ENCODE assay signal across 11 mouse cellular contexts in genomic region chr12:70624298-70624980, GRCm38 (mm10).
DNase-seq lines count a peak whose midpoint lies in the region; TF ChIP-seq lines count a peak whose summit lies in the region.
"Had no signal": no experiment of that assay in that cellular context is flagged by ENCODE, and none has a peak within 500 bp of the region (broad histone marks: within the 10 kb centered on the region; RNA-seq: fewer than 3 reads in every experiment).

No protein-coding gene starts in this region.

- peaks cover 11% of the 10 kb centered on the region for H3K4me1 ChIP-seq in cortical plate, adult 2 months (ENCODE audit: control insufficient read depth, insufficient read depth, low read length)
- H3K4me1 ChIP-seq: liver, embryonic 15.5 days had no signal

- H3ac ChIP-seq in C2C12 (ENCODE audit: control insufficient read depth, insufficient read length, low read depth): peak overlapping the region; percentile 7

- H3K27ac ChIP-seq in cortical plate, adult 2 months (ENCODE audit: insufficient read depth, low read length): peak overlapping the region; percentile 45
- H3K27ac ChIP-seq: liver, embryonic 15.5 days had no signal

- peaks cover 11% of the 10 kb centered on the region for H3K79me3 ChIP-seq in C2C12 (ENCODE audit: low read depth)

- H3K27me3 ChIP-seq in C2C12 (ENCODE audit: control insufficient read depth, insufficient read depth, insufficient read length): no peaks in the 10 kb centered on the region
- H3K27me3 ChIP-seq: heart, embryonic 12.5 days; liver, embryonic 15.5 days; Patski had no signal

- H3K79me2 ChIP-seq in C2C12 (ENCODE audit: control insufficient read depth, insufficient read depth): peaks cover 27% of the 10 kb centered on the region

- TF ChIP-seq CTCF in C2C12 (IDR thresholded peaks at IDR 0.05; ENCODE audit: control insufficient read depth, insufficient read depth, insufficient read length): no peak
- TF ChIP-seq CTCF in cortical plate, adult 2 months (IDR thresholded peaks at IDR 0.05; ENCODE audit: extremely low read depth, insufficient read depth, low read length): no peak

- H3K4me3 ChIP-seq in C2C12 (ENCODE audit: insufficient read depth, poor library complexity, severe bottlenecking): no peak overlapping the region
- no peak overlapping the region for H3K4me3 ChIP-seq in cortical plate, adult 2 months (ENCODE audit: insufficient read depth, low read length)
- H3K4me3 ChIP-seq: erythroblast, embryonic 14.5 days; heart, embryonic 12.5 days; liver, embryonic 15.5 days had no signal

- peak; percentile 49 for DNase-seq in 3134 (ENCODE audit: extremely low read depth, insufficient read length, low spot score)
- peak; percentile 53 for DNase-seq in lung, postnatal 10 days
- no peak for DNase-seq in spleen, postnatal 10 days (ENCODE audit: low spot score in 2 of 2)
- DNase-seq in thymus, postnatal 10 days (ENCODE audit: low spot score in 2 of 2): no peak
- no peak for DNase-seq in kidney, postnatal 10 days

- TF ChIP-seq POLR2A in cortical plate, adult 2 months (IDR thresholded peaks at IDR 0.05; ENCODE audit: extremely low read depth, insufficient read depth, low read length): no peak

- H3K36me3 ChIP-seq in C2C12 (ENCODE audit: control insufficient read depth, insufficient read depth): no peaks in the 10 kb centered on the region
- H3K36me3 ChIP-seq: heart, embryonic 12.5 days; liver, embryonic 15.5 days had no signal

TF ChIP-seq in C2C12, 6 proteins besides CTCF, POLR2A, EP300 and RAD21:
- TF ChIP-seq MYOD1 (IDR thresholded peaks at IDR 0.05; ENCODE audit: control insufficient read depth, insufficient read length, low read depth) (peak; percentile 50), MYOG (IDR thresholded peaks at IDR 0.05; ENCODE audit: control insufficient read depth, extremely low read depth, insufficient read length) (no peak), FOSL1 (IDR thresholded peaks at IDR 0.05; ENCODE audit: insufficient read depth, low read length, poor library complexity, severe bottlenecking) (peak; percentile 67), CEBPB (IDR thresholded peaks at IDR 0.05; ENCODE audit: low read depth) (no peak), MAX (IDR thresholded peaks at IDR 0.05) (peak; percentile 68), USF1 (IDR thresholded peaks at IDR 0.05; ENCODE audit: low read depth) (no peak)

Comparison
In these comparisons a context has a peak if more than half of its experiments do, and no peak if none do; other contexts are left out.
1. DNase-seq: peak in 3134 (single experiment) and lung, postnatal 10 days (single experiment); none in spleen, postnatal 10 days (0 of 2), thymus, postnatal 10 days (0 of 2) and kidney, postnatal 10 days (single experiment).